Mouse (Mus musculus): ENCODE data around the gene 2310022B05Rik. TPM values are rescaled to one million over a fixed set of nuclear protein-coding genes. Genes with fewer than 3 reads are reported as not detected.

2310022B05Rik gene
- polyA plus RNA-seq, 1 experiment from 2014 or later, result 23.1 TPM

Other genes starting within 250 kb of the 2310022B05Rik start
- 4.5 and 4.8 TPM in 2 replicates for gene Pgbd5, start 223.7 kb downstream of the 2310022B05Rik start, polyA plus RNA-seq (2016; fragmentation: Nextera tagmentation; extraction: Ambion mirVana)
- gene Cog2, start 142.6 kb downstream of the 2310022B05Rik start, polyA plus RNA-seq (2016; fragmentation: Nextera tagmentation; extraction: Ambion mirVana), result 43.9 and 44.8 TPM in 2 replicates
- gene Agt, start 93.7 kb downstream of the 2310022B05Rik start, polyA plus RNA-seq (2016; fragmentation: Nextera tagmentation; extraction: Ambion mirVana), result not detected in 2 replicates
- gene Capn9, start 87.3 kb downstream of the 2310022B05Rik start, polyA plus RNA-seq (2016; fragmentation: Nextera tagmentation; extraction: Ambion mirVana), result 0.08 TPM in 1 of 2 replicates, not detected in the other
- gene Ttc13, start 58.6 kb upstream of the 2310022B05Rik start, polyA plus RNA-seq (2016; fragmentation: Nextera tagmentation; extraction: Ambion mirVana), result 56.8 and 57.3 TPM in 2 replicates
- gene Arv1, start 58.8 kb upstream of the 2310022B05Rik start, polyA plus RNA-seq (2016; fragmentation: Nextera tagmentation; extraction: Ambion mirVana), result 35.5 and 35.7 TPM in 2 replicates
- 0.79 and 0.97 TPM in 2 replicates for gene Fam89a, start 88.5 kb upstream of the 2310022B05Rik start, polyA plus RNA-seq (2016; fragmentation: Nextera tagmentation; extraction: Ambion mirVana)
- gene Trim67, start 129.7 kb upstream of the 2310022B05Rik start, polyA plus RNA-seq (2016; fragmentation: Nextera tagmentation; extraction: Ambion mirVana), result 6.1 and 6.4 TPM in 2 replicates
- gene Gnpat, start 199.7 kb upstream of the 2310022B05Rik start, polyA plus RNA-seq (2016; fragmentation: Nextera tagmentation; extraction: Ambion mirVana), result 130 and 131 TPM in 2 replicates
- 53.8 and 55.3 TPM in 2 replicates for gene 2810004N23Rik, start 199.8 kb upstream of the 2310022B05Rik start, polyA plus RNA-seq (2016; fragmentation: Nextera tagmentation; extraction: Ambion mirVana)
- 15.0 and 15.3 TPM in 2 replicates for gene Exoc8, start 234.3 kb upstream of the 2310022B05Rik start, polyA plus RNA-seq (2016; fragmentation: Nextera tagmentation; extraction: Ambion mirVana)
- gene Sprtn, start 234.5 kb upstream of the 2310022B05Rik start, polyA plus RNA-seq (2016; fragmentation: Nextera tagmentation; extraction: Ambion mirVana), result 12.8 and 14.5 TPM in 2 replicates